Mouse (Mus musculus): Measurements from ENCODE around the gene Mmrn2.
"Not testable (repeated sequence)": the region's sequence is repeated elsewhere in the genome, so short reads cannot be mapped to it uniquely, and the experiment has no call there.

The Mmrn2 gene

GRCm38 (mm10) chr14:34402871-34403270 is 27.6 kb downstream of the Mmrn2 start:
- DNase-seq (ENCODE audit: low spot score in 2 of 2), result no peak

- DNase-seq (ENCODE audit: low spot score in 2 of 2), result no peak
Measured at GRCm38 (mm10) chr14:34403424-34403823, 28.2 kb downstream of the Mmrn2 start.

- no peak for DNase-seq (ENCODE audit: low spot score in 2 of 2)
Measured at GRCm38 (mm10) chr14:34410716-34411115, 35.5 kb downstream of the Mmrn2 start.

GRCm38 (mm10) chr14:34412164-34412896 is 37.1 kb downstream of the Mmrn2 start:
- no peak for DNase-seq (ENCODE audit: low spot score in 2 of 2)

GRCm38 (mm10) chr14:34416946-34417345 is 41.7 kb downstream of the Mmrn2 start:
- DNase-seq (ENCODE audit: low spot score in 2 of 2), result not testable (repeated sequence)

- DNase-seq (ENCODE audit: low spot score in 2 of 2), result no peak
Measured at GRCm38 (mm10) chr14:34417501-34417900, 42.2 kb downstream of the Mmrn2 start.

- no peak for DNase-seq (ENCODE audit: low spot score in 2 of 2)
Measured at GRCm38 (mm10) chr14:34421078-34421477, 45.8 kb downstream of the Mmrn2 start.

GRCm38 (mm10) chr14:34428274-34428673 is 53.0 kb downstream of the Mmrn2 start:
- DNase-seq (ENCODE audit: low spot score in 2 of 2), result no peak

GRCm38 (mm10) chr14:34429069-34429468 is 53.8 kb downstream of the Mmrn2 start:
- no peak for DNase-seq (ENCODE audit: low spot score in 2 of 2)

GRCm38 (mm10) chr14:34440526-34441066 is 65.3 kb downstream of the Mmrn2 start:
- DNase-seq (ENCODE audit: low spot score in 2 of 2), result no peak

- no peak for DNase-seq (ENCODE audit: low spot score in 2 of 2)
Measured at GRCm38 (mm10) chr14:34442531-34442930, 67.3 kb downstream of the Mmrn2 start.

GRCm38 (mm10) chr14:34444368-34444767 is 69.1 kb downstream of the Mmrn2 start:
- no peak for DNase-seq (ENCODE audit: low spot score in 2 of 2)

GRCm38 (mm10) chr14:34444924-34445323 is 69.7 kb downstream of the Mmrn2 start:
- no peak for DNase-seq (ENCODE audit: low spot score in 2 of 2)

GRCm38 (mm10) chr14:34445348-34445747 is 70.1 kb downstream of the Mmrn2 start:
- DNase-seq (ENCODE audit: low spot score in 2 of 2), result no peak

- DNase-seq (ENCODE audit: low spot score in 2 of 2), result no peak
Measured at GRCm38 (mm10) chr14:34446624-34447023, 71.4 kb downstream of the Mmrn2 start.

- no peak for DNase-seq (ENCODE audit: low spot score in 2 of 2)
Measured at GRCm38 (mm10) chr14:34447659-34448058, 72.4 kb downstream of the Mmrn2 start.

GRCm38 (mm10) chr14:34448398-34448797 is 73.1 kb downstream of the Mmrn2 start:
- DNase-seq (ENCODE audit: low spot score in 2 of 2), result no peak

- DNase-seq (ENCODE audit: low spot score in 2 of 2), result no peak
Measured at GRCm38 (mm10) chr14:34449807-34450206, 74.5 kb downstream of the Mmrn2 start.

- no peak for DNase-seq (ENCODE audit: low spot score in 2 of 2)
Measured at GRCm38 (mm10) chr14:34450451-34450850, 75.2 kb downstream of the Mmrn2 start.

GRCm38 (mm10) chr14:34451872-34452271 is 76.6 kb downstream of the Mmrn2 start:
- DNase-seq (ENCODE audit: low spot score in 2 of 2), result no peak

GRCm38 (mm10) chr14:34453648-34454047 is 78.4 kb downstream of the Mmrn2 start:
- DNase-seq (ENCODE audit: low spot score in 2 of 2), result no peak
